Mouse (Mus musculus) cerebellum, adult 2 months (tissue): ENCODE measurements around the gene Sgpp1.

Source experiments
- CTCF ChIP-seq: fragments of 200-500 bp; IDR thresholded peaks from 2 replicates; pipeline ENCODE4 v1.5.1; 2011; ENCODE audit warnings: low read depth, mild to moderate bottlenecking, control low read depth, low read length, moderate library complexity, borderline replicate concordance; ENCODE audit not compliant: insufficient read depth
- POLR2A ChIP-seq: fragments of 200-500 bp; IDR thresholded peaks from 2 replicates; pipeline ENCODE4 v1.6.1; 2011; ENCODE audit warnings: low read length, control low read depth, borderline replicate concordance; ENCODE audit not compliant: insufficient read depth

- TF ChIP-seq CTCF (no peak), POLR2A (no peak)
Observed at GRCm38 (mm10) chr12:75726349-75726861, 9.1 kb downstream of the Sgpp1 start.
